8 mouse cellular contexts compared by ENCODE assay signal in genomic region chr16:94302274-94303202, GRCm38 (mm10). TPM values are rescaled to one million over a fixed set of nuclear protein-coding genes. Genes with fewer than 3 reads are reported as not detected.
DNase-seq lines count a peak whose midpoint lies in the region; ATAC-seq and TF ChIP-seq lines count a peak whose summit lies in the region.

No protein-coding gene starts in this region.

- peak; percentile 81 for DNase-seq in MN1 (ENCODE audit: low spot score)
- DNase-seq in left cerebral cortex, adult 2 months (ENCODE audit: extremely low spot score in 1 of 2, low spot score in 2 of 2): peak; percentile 57 to 70
- peak; percentile 9 for DNase-seq in lung, postnatal 25 days (ENCODE audit: low spot score)
- DNase-seq in right cerebral cortex, postnatal 10 days (ENCODE audit: low spot score in 2 of 2): peak; percentile 68 to 69
- no peak for DNase-seq in c-Kit-positive CD71-positive TER-119-positive erythroid progenitor cells, embryonic 14.5 days (ENCODE audit: low spot score)

- peak overlapping the region; percentile 37 for H3K9ac ChIP-seq in forebrain, embryonic 13.5 days
- peak overlapping the region; percentile 37 for H3K9ac ChIP-seq in hindbrain, embryonic 12.5 days

- peak overlapping the region; percentile 48 for H3K4me2 ChIP-seq in forebrain, embryonic 13.5 days
- peak overlapping the region; percentile 49 for H3K4me2 ChIP-seq in hindbrain, embryonic 12.5 days (replicated peaks)

- peak; percentile 63; the same call in 1 of the 2 replicates for ATAC-seq in forebrain, embryonic 13.5 days
- ATAC-seq in hindbrain, embryonic 12.5 days (ENCODE audit: low FRiP score): peak; percentile 74

- 0 out of 2 replicates have a peak, but pooled peaks cover 4% of the 10 kb centered on the region for H3K36me3 ChIP-seq in forebrain, embryonic 13.5 days (ENCODE audit: poor library complexity, severe bottlenecking)
- no peaks in the 10 kb centered on the region; the same call in 1 of the 2 replicates for H3K36me3 ChIP-seq in hindbrain, embryonic 12.5 days

- H3K27me3 ChIP-seq in forebrain, embryonic 13.5 days: peaks cover 6% of the 10 kb centered on the region
- H3K27me3 ChIP-seq in hindbrain, embryonic 12.5 days: peaks cover 14% of the 10 kb centered on the region

- intact Hi-C loops in left cerebral cortex, adult 2 months (cut with DNase I): no loop called here

- peak; percentile 36 for TF ChIP-seq CTCF in left cerebral cortex, adult 2 months (IDR thresholded peaks at IDR 0.05)

- no peak overlapping the region for H3K27ac ChIP-seq in brown adipose tissue, adult 24 weeks (replicated peaks; ENCODE audit: low read depth, low read length)
- no peak overlapping the region for H3K27ac ChIP-seq in forebrain, embryonic 13.5 days
- H3K27ac ChIP-seq in hindbrain, embryonic 12.5 days: peak overlapping the region; percentile 18; the same call in 1 of the 2 replicates
- peak overlapping the region; percentile 85 for H3K27ac ChIP-seq in left cerebral cortex, adult 2 months

- 8% methylated on average over 30 of the region's 30 CpGs for WGBS in forebrain, embryonic 13.5 days
- WGBS in hindbrain, embryonic 12.5 days: 10% methylated on average over 30 of the region's 30 CpGs

- H3K4me3 ChIP-seq in brown adipose tissue, adult 24 weeks (ENCODE audit: insufficient read depth, low read depth, low read length): peak overlapping the region; percentile 22
- peak overlapping the region; percentile 11 for H3K4me3 ChIP-seq in forebrain, embryonic 13.5 days
- H3K4me3 ChIP-seq in hindbrain, embryonic 12.5 days: peak overlapping the region; percentile 11; the same call in 1 of the 2 replicates
- peak overlapping the region; percentile 54 for H3K4me3 ChIP-seq in left cerebral cortex, adult 2 months

- no peaks in the 10 kb centered on the region; the same call in 1 of the 2 replicates for H3K4me1 ChIP-seq in brown adipose tissue, adult 24 weeks (ENCODE audit: control insufficient read depth, insufficient read depth, insufficient read length, low read length)
- peaks cover 17% of the 10 kb centered on the region for H3K4me1 ChIP-seq in forebrain, embryonic 13.5 days
- H3K4me1 ChIP-seq in hindbrain, embryonic 12.5 days: peaks cover 14% of the 10 kb centered on the region

- peaks cover 7% of the 10 kb centered on the region for H3K9me3 ChIP-seq in forebrain, embryonic 13.5 days (replicated peaks)
- 0 out of 2 replicates have a peak, but pooled peaks cover 12% of the 10 kb centered on the region for H3K9me3 ChIP-seq in hindbrain, embryonic 12.5 days (replicated peaks)

RNA-seq across cellular contexts. Expression of gene Hlcs, which starts 10.8 kb away (rescaled TPM):
- polyA plus RNA-seq in brown adipose tissue, adult 24 weeks (2012; ENCODE audit: insufficient read depth, insufficient read length, missing spikeins): 3.7 and 6.6 TPM in 2 replicates
- polyA plus RNA-seq in forebrain, embryonic 13.5 days (2015; fragmentation: Nextera tagmentation; extraction: Ambion mirVana): 9.0 and 9.8 TPM in 2 replicates
- 10.0 and 11.0 TPM in 2 replicates for polyA plus RNA-seq in hindbrain, embryonic 12.5 days (2016; fragmentation: Nextera tagmentation; extraction: Ambion mirVana)
- 10 to 100 TPM; 16.6 to 17.4 TPM for total RNA-seq in left cerebral cortex, adult 2 months (2021)

RNA-seq across cellular contexts. Expression of gene Ripply3, which starts 25.7 kb away (rescaled TPM):
- polyA plus RNA-seq in brown adipose tissue, adult 24 weeks (2012; ENCODE audit: insufficient read depth, insufficient read length, missing spikeins): 1.3 and 2.5 TPM in 2 replicates
- 2.1 and 2.8 TPM in 2 replicates for polyA plus RNA-seq in forebrain, embryonic 13.5 days (2015; fragmentation: Nextera tagmentation; extraction: Ambion mirVana)
- 3.6 and 3.7 TPM in 2 replicates for polyA plus RNA-seq in hindbrain, embryonic 12.5 days (2016; fragmentation: Nextera tagmentation; extraction: Ambion mirVana)
- total RNA-seq in left cerebral cortex, adult 2 months (2021): under 1 TPM; 0.29 to 0.51 TPM

Comparison
In these comparisons a context has a peak if more than half of its experiments do, and no peak if none do; other contexts are left out.
1. H3K27ac ChIP-seq: peak in hindbrain, embryonic 12.5 days (single experiment) and left cerebral cortex, adult 2 months (single experiment); none in brown adipose tissue, adult 24 weeks (single experiment) and forebrain, embryonic 13.5 days (single experiment).
2. Peak in every context shown above with its lines, with median percentiles within 50 percentile points of each other: H3K4me3 ChIP-seq.